Mouse (Mus musculus) forebrain, embryonic 15.5 days (tissue): ENCODE data around the gene Ren1. TPM values are rescaled to one million over a fixed set of nuclear protein-coding genes. Genes with fewer than 3 reads are reported as not detected.
A peak's percentile ranks its signal among the peaks of the same experiment; 100 is the strongest.

Experiments
- ATAC-seq: fragments of 200-750 bp; cut with Nextera tagmentation; replicated peaks from 2 replicates; pipeline ENCODE4 v1.8.0; 2017; ENCODE audit warnings: mild to moderate bottlenecking, moderate TSS enrichment, moderate library complexity
- H3K27ac ChIP-seq: fragments of 300-500 bp; sonication (generic); replicated peaks from 2 replicates; pipeline ENCODE4 v1.5.1; 2015; ENCODE audit warnings: mild to moderate bottlenecking, inconsistent platforms
- H3K27me3 ChIP-seq: fragments of 300-500 bp; sonication (generic); 2 replicates; pipeline ENCODE4 v1.6.1; 2015; ENCODE audit warnings: inconsistent platforms
- H3K36me3 ChIP-seq: fragments of 300-500 bp; sonication (generic); 2 replicates; pipeline ENCODE4 v1.6.1; 2015; ENCODE audit warnings: mild to moderate bottlenecking, inconsistent platforms
- H3K4me1 ChIP-seq: fragments of 300-500 bp; sonication (generic); 2 replicates; pipeline ENCODE4 v1.6.1; 2015; ENCODE audit warnings: inconsistent platforms
- H3K4me2 ChIP-seq: fragments of 300-500 bp; sonication (generic); replicated peaks from 2 replicates; pipeline ENCODE4 v1.6.1; 2015; ENCODE audit warnings: mild to moderate bottlenecking, inconsistent platforms
- H3K4me3 ChIP-seq: fragments of 300-500 bp; sonication (generic); 2 replicates; pipeline ENCODE4 v1.5.1; 2015; ENCODE audit warnings: mild to moderate bottlenecking, inconsistent platforms
- H3K9ac ChIP-seq: fragments of 300-500 bp; sonication (generic); replicated peaks from 2 replicates; pipeline ENCODE4 v1.6.1; 2015; ENCODE audit warnings: mild to moderate bottlenecking, inconsistent platforms
- H3K9me3 ChIP-seq: fragments of 300-500 bp; sonication (generic); 2 replicates; pipeline ENCODE4 v1.6.1; 2016; ENCODE audit warnings: inconsistent platforms
- WGBS: fragments of 180-500 bp; shearing (Covaris S2); methylation state at CpG from one replicate; pipeline ENCODE4 v1.1.7; 2015; ENCODE audit warnings: mixed read lengths; 5-methylcytosine and 5-hydroxymethylcytosine counted together
- polyA plus RNA-seq: library from polyadenylated mRNA; unstranded; fragments of >200 nt; fragmentation: Nextera tagmentation; extraction: Ambion mirVana; gene quantifications from 2 replicates; pipeline ENCODE4 v1.2.1, GENCODE M21; 2015

Ren1 gene
- polyA plus RNA-seq, 1 experiment from 2014 or later, result not detected

DNA sequence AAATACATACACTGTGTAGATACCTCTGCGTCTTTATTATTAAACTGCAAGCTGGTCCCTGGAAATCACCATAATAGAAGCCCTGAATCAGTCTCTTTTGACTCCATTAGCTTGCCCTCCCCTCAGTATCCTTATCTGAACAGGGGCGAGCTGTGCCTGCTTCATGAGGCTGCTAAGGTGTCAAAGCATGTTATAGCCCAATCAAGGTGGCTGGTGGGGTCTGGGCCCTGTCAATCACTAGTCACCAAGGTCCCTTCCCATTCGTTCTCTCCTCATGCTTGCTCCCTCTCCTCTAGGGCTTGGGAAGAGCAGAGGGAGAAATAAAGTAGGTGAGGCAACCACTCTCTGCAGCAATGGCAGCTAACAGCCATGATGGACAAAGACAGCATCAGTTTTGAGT is 3.1 kb upstream of the Ren1 start:
- no peaks in the 10 kb centered on the region for H3K27me3 ChIP-seq
- no peak overlapping the region for H3K9ac ChIP-seq
- H3K27ac ChIP-seq, result no peak overlapping the region
- H3K4me3 ChIP-seq, result no peak overlapping the region
- ATAC-seq, result no peak
- no peaks in the 10 kb centered on the region for H3K9me3 ChIP-seq
- H3K36me3 ChIP-seq, result no peaks in the 10 kb centered on the region
- H3K4me2 ChIP-seq, result no peak overlapping the region
- 70% methylated on average over 3 of the region's 3 CpGs for whole genome bisulfite sequencing
- H3K4me1 ChIP-seq, result 0 out of 2 replicates have a peak, but pooled peaks cover 2% of the 10 kb centered on the region

DNA sequence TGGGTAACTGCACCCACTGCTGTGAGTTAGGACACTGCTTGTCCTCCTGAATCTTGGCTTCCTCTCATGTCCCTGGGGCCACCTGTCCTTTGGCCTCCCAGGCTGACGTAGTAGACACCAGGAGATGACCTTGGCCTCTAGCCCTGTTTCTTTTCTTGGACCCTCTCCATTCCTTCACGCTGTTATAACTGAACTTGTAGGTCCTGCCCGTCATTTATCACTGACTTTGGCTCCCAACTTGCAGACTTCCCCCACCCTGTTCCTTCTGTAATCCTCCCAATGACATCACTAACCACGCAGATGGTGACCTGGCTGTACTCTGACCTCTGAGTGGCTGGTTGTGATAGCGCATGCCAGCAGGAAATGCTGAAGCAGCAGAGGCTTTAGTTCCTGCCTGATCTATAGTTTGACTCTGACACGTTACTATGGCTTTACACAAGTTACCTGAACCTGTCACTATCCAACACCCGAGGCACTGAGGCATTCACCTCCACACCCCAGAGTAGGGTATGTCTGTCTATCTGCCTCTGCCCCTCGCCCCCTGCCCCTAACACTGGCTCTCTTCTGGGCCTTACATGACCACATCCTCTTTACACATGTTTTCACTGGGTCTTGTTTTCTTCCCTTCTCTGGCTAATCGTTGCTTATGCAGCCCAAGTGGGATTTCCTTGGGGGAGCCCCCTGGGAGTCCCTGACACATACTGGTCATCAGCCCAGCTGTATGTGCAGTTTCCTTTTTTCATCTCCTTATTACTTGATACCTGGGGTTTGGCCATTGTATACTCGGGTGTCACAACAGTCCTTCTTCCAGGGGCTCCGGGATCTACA is 2.4 kb upstream of the Ren1 start:
- no peak overlapping the region for H3K4me2 ChIP-seq
- peaks cover 4% of the 10 kb centered on the region for H3K4me1 ChIP-seq
- 84% methylated on average over 11 of the region's 11 CpGs for WGBS
- no peaks in the 10 kb centered on the region for H3K36me3 ChIP-seq
- H3K4me3 ChIP-seq, result no peak overlapping the region
- no peaks in the 10 kb centered on the region for H3K9me3 ChIP-seq
- no peak overlapping the region for H3K9ac ChIP-seq
- no peak overlapping the region for H3K27ac ChIP-seq
- H3K27me3 ChIP-seq, result no peaks in the 10 kb centered on the region
- no peak for ATAC-seq

DNA sequence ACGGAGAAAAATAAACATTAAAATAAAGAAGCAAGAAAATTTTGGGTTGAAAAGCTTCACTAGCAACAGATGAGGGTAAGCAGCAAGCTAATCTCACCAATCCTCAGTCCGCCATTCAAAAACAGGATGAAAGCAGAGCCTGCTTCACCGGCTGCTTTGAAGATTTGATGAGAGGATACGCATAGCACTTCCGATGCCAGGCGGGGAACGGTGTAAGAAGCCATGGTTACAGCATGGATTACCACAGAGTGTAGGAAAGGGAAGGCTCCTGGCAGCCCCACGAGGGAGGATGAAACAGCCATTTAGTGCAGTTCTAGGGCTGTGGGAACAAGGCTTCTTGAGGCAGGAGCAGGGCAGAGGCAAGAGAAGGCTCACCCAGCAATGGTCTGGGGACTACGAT is 1.5 kb downstream of the Ren1 start:
- Histone ChIP-seq H3K4me2 (no peak overlapping the region), H3K27me3 (no peaks in the 10 kb centered on the region), H3K4me3 (no peak overlapping the region), H3K4me1 (peaks cover 14% of the 10 kb centered on the region), H3K27ac (peak overlapping the region; percentile 39), H3K9me3 (no peaks in the 10 kb centered on the region), H3K9ac (no peak overlapping the region), H3K36me3 (no peaks in the 10 kb centered on the region)
- whole genome bisulfite sequencing, result 55% methylated on average over 9 of the region's 9 CpGs
- ATAC-seq, result 0 out of 2 replicates have a peak, but pooled peaks have one; percentile 35

DNA sequence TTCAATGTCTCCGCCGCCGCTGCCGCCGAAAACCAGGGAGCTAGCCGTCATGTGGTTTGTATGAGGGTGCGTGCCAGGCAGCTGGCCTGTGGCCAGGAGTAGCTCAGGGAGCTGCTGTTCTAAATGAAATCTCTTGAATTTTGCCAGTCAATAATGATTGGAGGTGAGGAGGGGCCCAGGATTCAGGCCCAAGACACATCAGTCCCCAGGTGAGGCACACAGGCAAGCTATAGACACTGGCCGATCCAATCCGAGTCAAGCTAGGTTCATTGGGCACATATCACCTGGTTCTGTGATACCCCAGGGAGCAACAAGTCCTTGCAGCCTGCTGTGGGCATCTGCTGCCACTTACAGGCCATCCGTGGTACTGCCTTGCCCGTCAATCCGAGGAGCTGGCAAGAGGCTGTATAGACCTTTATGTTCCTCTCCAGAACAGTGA is 3.1 kb downstream of the Ren1 start:
- no peak overlapping the region for H3K4me2 ChIP-seq
- no peak overlapping the region for H3K4me3 ChIP-seq
- peak; percentile 59 for ATAC-seq
- no peaks in the 10 kb centered on the region for H3K27me3 ChIP-seq
- no peak overlapping the region for H3K27ac ChIP-seq
- H3K9ac ChIP-seq, result no peak overlapping the region
- H3K36me3 ChIP-seq, result no peaks in the 10 kb centered on the region
- WGBS, result 26% methylated on average over 12 of the region's 12 CpGs
- no peaks in the 10 kb centered on the region for H3K9me3 ChIP-seq
- H3K4me1 ChIP-seq, result peaks cover 14% of the 10 kb centered on the region

DNA sequence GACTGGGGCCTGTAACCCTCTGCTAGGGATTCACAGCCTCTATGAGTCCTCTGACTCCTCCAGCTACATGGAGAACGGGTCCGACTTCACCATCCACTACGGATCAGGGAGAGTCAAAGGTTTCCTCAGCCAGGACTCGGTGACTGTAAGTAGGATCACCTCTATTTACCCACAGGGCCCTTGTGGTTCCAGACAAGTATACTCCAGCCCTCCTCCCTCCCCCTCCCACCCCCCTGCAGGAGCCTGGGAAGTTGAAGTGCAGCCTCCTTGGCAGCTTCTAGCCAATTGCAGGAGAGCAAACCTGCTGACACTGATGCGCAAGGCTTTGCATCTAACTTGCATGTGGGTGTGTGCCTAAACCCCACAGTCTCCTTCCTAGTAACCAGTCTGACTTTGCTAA is 5.2 kb downstream of the Ren1 start:
- H3K9ac ChIP-seq, result no peak overlapping the region
- no peak for ATAC-seq
- H3K27me3 ChIP-seq, result no peaks in the 10 kb centered on the region
- peaks cover 14% of the 10 kb centered on the region for H3K4me1 ChIP-seq
- H3K4me3 ChIP-seq, result no peak overlapping the region
- H3K27ac ChIP-seq, result no peak overlapping the region
- H3K4me2 ChIP-seq, result no peak overlapping the region
- no peaks in the 10 kb centered on the region for H3K9me3 ChIP-seq
- no peaks in the 10 kb centered on the region for H3K36me3 ChIP-seq
- WGBS, result 51% methylated on average over 5 of the region's 5 CpGs

DNA sequence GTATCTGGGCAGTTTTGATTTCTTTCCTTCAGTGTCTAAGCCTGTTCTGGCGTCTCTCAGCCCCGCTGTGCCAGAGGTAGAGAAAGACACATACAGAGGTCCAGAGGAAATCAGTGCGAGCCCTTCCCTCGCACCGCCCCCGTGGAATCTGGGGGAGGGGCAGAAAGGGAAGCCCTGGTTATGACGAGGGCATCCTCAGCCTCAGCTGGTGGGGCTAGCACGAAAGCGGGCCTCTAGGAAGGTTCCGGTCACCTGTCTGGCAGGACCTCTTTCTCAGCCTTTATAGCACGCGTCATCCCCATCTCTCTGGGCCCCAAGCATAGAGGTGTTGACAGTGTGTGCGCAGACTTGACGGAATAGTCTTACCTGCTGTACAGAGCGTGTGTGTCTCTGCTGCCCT is 5.6 kb downstream of the Ren1 start:
- ATAC-seq, result no peak
- no peak overlapping the region for H3K4me3 ChIP-seq
- H3K4me1 ChIP-seq, result peaks cover 14% of the 10 kb centered on the region
- no peaks in the 10 kb centered on the region for H3K9me3 ChIP-seq
- WGBS, result 66% methylated on average over 15 of the region's 15 CpGs
- no peaks in the 10 kb centered on the region for H3K36me3 ChIP-seq
- H3K27me3 ChIP-seq, result no peaks in the 10 kb centered on the region
- no peak overlapping the region for H3K27ac ChIP-seq
- no peak overlapping the region for H3K9ac ChIP-seq
- H3K4me2 ChIP-seq, result no peak overlapping the region

DNA sequence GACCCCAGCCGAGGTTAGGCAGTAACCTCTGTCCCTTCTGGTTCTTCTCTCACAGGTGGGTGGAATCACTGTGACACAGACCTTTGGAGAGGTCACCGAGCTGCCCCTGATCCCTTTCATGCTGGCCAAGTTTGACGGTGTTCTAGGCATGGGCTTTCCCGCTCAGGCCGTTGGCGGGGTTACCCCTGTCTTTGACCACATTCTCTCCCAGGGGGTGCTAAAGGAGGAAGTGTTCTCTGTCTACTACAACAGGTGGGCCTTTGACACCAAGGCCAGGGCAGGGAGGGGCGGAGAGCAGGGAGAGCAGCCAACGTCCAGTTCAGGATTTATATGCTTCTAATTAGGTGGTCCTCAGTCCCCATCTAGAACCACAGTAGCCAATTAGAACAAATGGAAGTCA is 6.0 kb downstream of the Ren1 start:
- Histone ChIP-seq H3K27ac (no peak overlapping the region), H3K9me3 (no peaks in the 10 kb centered on the region), H3K27me3 (no peaks in the 10 kb centered on the region), H3K4me3 (no peak overlapping the region), H3K4me2 (no peak overlapping the region), H3K4me1 (peaks cover 12% of the 10 kb centered on the region), H3K9ac (no peak overlapping the region), H3K36me3 (no peaks in the 10 kb centered on the region)
- WGBS, result 72% methylated on average over 8 of the region's 8 CpGs
- no peak for ATAC-seq

DNA sequence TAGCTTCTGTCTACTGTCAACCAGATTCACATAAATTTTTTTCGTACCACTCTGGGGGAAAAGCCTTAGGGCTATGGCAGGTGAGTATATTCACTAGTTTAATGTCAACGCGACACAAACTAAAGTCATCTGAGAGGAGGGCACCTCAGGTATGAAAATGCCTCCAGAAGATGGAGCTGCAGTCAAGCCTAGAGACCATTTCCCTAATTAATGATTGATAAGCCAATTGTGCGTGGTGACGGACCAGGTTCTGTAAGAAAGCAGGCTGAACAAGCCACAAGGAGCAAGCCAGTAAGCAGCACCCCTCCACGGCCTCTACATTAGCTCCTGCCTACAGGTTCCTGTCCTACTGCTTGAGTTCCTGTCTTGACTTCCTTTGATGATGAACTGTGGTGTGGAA is 10.7 kb downstream of the Ren1 start:
- no peak overlapping the region for H3K27ac ChIP-seq
- WGBS, result 93% methylated on average over 6 of the region's 6 CpGs
- ATAC-seq, result no peak
- no peaks in the 10 kb centered on the region for H3K36me3 ChIP-seq
- peaks cover 17% of the 10 kb centered on the region for H3K27me3 ChIP-seq
- H3K9me3 ChIP-seq, result no peaks in the 10 kb centered on the region
- no peak overlapping the region for H3K9ac ChIP-seq
- H3K4me1 ChIP-seq, result peaks cover 14% of the 10 kb centered on the region
- H3K4me3 ChIP-seq, result no peak overlapping the region
- H3K4me2 ChIP-seq, result no peak overlapping the region

DNA sequence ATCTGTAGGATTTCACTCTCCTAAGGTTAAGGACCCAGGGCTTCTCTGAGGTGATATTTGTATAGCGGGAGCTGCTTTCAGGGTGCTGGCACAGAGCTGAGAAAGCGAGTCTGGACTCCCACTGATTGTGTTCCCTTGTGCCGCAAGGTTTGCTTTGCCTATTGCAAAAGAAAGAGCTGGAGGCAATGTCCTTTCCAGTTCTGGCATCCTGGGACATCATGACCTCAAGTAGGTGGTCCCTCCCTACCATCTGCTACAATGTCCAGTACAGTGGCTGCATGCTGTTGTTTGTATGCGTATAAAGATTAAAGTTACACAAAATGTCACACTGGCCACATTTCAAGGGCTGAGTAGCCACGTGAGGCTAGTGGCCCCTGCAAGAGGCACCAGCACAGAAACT is 11.8 kb downstream of the Ren1 start:
- Histone ChIP-seq H3K4me3 (no peak overlapping the region), H3K4me1 (peaks cover 14% of the 10 kb centered on the region), H3K27me3 (peaks cover 22% of the 10 kb centered on the region), H3K4me2 (no peak overlapping the region), H3K9me3 (no peaks in the 10 kb centered on the region), H3K9ac (no peak overlapping the region), H3K27ac (no peak overlapping the region), H3K36me3 (no peaks in the 10 kb centered on the region)
- WGBS, result 91% methylated on average over 5 of the region's 5 CpGs
- no peak for ATAC-seq

DNA sequence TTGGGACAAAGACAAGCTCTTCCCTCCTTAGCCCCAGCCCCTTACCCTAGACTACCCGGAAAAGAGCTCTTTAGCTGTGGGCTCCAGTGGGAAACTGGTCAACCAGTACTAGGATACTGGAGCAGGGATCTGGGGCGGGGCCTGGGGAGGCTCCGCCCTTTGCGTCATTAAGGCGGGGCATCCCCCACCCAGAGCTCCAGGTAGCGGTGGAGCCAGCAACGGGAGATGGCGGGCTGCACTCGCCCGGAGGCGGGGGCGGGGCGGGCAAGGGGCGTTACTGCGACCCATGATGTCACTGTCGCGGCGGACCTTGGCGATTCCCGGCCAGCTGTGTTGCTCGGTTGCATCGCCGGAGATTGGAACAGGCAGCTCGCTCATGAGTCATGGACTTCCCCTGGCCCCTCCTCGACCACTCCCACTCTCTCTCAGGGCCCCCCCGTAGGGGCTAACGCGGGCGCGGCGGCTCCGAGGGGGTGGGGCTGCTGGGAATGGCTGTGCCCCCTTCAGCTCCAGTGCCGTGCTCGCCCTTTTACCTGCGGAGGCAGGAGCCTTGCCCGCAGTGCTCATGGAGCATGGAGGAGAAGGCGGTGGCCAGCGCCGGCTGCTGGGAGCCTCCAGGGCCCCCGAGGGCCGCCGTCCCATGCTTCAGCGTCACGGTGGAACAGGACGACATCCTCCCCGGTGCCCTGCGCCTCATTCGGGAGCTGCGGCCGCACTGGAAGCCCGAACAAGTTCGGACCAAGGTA is 13.1 kb downstream of the Ren1 start, which contains the start of gene Etnk2:
Gene Etnk2 (plus strand): TSS at position 297 of the 746 bp plus-strand sequence.
- WGBS, result under 1% methylated on average over 52 of the region's 52 CpGs
- no peaks in the 10 kb centered on the region for H3K36me3 ChIP-seq
- H3K9ac ChIP-seq, result peak within 1 kb of the TSS; percentile 49
- peaks cover 21% of the 10 kb centered on the region for H3K4me1 ChIP-seq
- peak within 1 kb of the TSS; percentile 96 for H3K4me2 ChIP-seq
- H3K9me3 ChIP-seq, result no peaks in the 10 kb centered on the region
- no peak within 1 kb of the TSS for H3K27ac ChIP-seq
- peaks cover 22% of the 10 kb centered on the region for H3K27me3 ChIP-seq
- peak within 1 kb of the TSS; percentile 57 for H3K4me3 ChIP-seq
- peak; percentile 77 for ATAC-seq

DNA sequence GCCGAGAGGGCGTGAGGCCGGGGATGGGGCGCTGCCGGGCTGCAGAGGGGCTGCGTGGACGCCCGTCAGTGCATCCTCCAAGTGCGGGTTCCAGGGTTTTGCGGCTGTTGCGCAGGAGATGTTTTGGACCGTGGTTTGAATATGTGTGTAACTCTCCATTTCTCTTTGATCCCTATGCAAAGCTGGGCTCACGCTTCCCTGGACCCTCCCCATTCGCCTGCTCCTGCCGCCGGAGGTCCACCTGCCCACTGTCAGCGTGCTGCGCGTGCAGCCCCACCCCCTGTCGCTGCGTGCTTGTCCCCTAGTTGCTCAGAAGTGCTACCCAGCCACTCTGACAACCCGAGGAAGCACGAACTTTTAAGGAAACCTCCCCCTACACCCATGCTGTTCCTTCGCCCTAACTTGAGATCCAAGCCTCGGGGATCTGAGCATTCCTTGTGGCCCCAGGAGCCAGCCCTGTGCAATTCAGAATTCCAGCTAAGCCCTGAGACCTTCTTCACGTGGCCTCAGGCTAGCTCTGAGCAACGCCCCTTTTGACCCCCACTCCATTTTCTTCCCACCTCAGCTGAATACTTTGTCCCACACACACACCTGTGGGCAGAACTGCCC is 13.8 kb downstream of the Ren1 start:
- 2% methylated on average over 27 of the region's 27 CpGs for WGBS
- ATAC-seq, result peak; percentile 9; the same call in 1 of the 2 replicates
- no peaks in the 10 kb centered on the region for H3K36me3 ChIP-seq
- H3K27me3 ChIP-seq, result peaks cover 22% of the 10 kb centered on the region
- peaks cover 21% of the 10 kb centered on the region for H3K4me1 ChIP-seq
- peak overlapping the region; percentile 57 for H3K4me3 ChIP-seq
- H3K27ac ChIP-seq, result no peak overlapping the region
- peak overlapping the region; percentile 49 for H3K9ac ChIP-seq
- H3K4me2 ChIP-seq, result peak overlapping the region; percentile 96
- no peaks in the 10 kb centered on the region for H3K9me3 ChIP-seq

DNA sequence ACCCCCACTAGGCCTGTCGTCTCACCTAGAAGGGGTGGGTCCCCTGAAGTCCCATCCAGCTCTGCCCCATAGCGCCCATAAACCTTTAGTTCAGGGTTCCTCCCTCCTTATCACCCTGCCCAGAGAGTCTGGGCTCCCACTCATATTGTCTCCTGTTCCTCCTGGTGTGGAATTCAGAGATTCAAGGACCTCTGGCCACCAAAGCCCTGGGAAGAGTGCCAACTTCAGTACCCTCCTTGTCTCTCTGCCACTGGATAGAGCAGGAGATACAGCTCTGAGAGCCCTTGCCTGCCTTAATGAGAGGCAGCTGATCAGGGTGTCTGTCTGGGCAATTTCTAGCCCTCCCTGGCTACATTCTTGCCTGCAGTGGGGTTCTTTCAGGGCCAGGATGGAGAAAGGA is 14.6 kb downstream of the Ren1 start:
- no peak overlapping the region for H3K4me3 ChIP-seq
- H3K27me3 ChIP-seq, result peaks cover 22% of the 10 kb centered on the region
- H3K9ac ChIP-seq, result no peak overlapping the region
- H3K9me3 ChIP-seq, result no peaks in the 10 kb centered on the region
- H3K4me1 ChIP-seq, result peaks cover 21% of the 10 kb centered on the region
- WGBS, result 52% methylated on average over 2 of the region's 2 CpGs
- H3K27ac ChIP-seq, result no peak overlapping the region
- no peak for ATAC-seq
- H3K36me3 ChIP-seq, result no peaks in the 10 kb centered on the region
- H3K4me2 ChIP-seq, result no peak overlapping the region
